11 mouse cellular contexts compared by ENCODE assay signal in the genomic region with DNA sequence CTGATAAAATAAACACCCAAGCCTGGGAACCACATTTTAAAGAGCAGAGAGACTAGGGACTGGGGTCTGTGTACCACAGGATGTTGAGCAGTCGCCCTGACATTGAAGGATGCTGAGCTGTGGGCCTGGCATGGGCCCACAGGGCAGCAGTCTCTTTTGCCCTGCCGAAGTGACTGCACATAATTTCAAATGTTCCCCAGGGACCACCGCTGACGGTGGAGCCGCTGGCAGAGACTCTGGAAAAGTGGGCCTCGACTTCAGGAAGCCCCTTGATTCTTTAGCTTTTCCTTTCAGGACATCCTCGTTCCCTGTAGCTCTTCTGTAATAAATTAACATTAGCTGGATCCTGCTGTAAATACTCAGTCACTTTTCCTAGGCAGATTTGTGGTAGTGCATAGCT. TPM values are rescaled to one million over a fixed set of nuclear protein-coding genes. Genes with fewer than 3 reads are reported as not detected.
DNase-seq lines count a peak whose midpoint lies in the region; ATAC-seq and TF ChIP-seq lines count a peak whose summit lies in the region.
"Had no signal": no experiment of that assay in that cellular context is flagged by ENCODE, and none has a peak within 500 bp of the region (broad histone marks: within the 10 kb centered on the region; RNA-seq: fewer than 3 reads in every experiment).

No protein-coding gene starts in this region.

- no peak for DNase-seq in gastrocnemius, adult 2 months
- no peak for DNase-seq in gastrocnemius, postnatal 14 days
- DNase-seq in lung, adult 2 months: no peak
- DNase-seq in heart, postnatal 0 days (ENCODE audit: low spot score): no peak
- DNase-seq in kidney, postnatal 36 days: peak; percentile 70 to 80
- DNase-seq in thymus, adult 2 months: no peak
- DNase-seq in left cerebral cortex, postnatal 36 days (ENCODE audit: low spot score in 2 of 2): no peak
- DNase-seq: cerebellum, adult 8-10 months; lung, postnatal 14 days had no signal

- H3K9me3 ChIP-seq in lung, embryonic 16.5 days (ENCODE audit: control insufficient read depth, low read length): no peaks in the 10 kb centered on the region
- H3K9me3 ChIP-seq in heart, postnatal 0 days (replicated peaks; ENCODE audit: control insufficient read depth, low read length): no peaks in the 10 kb centered on the region
- H3K9me3 ChIP-seq: midbrain, embryonic 15.5 days had no signal

- no peak overlapping the region for H3K9ac ChIP-seq in lung, embryonic 16.5 days (ENCODE audit: low read length)
- no peak overlapping the region for H3K9ac ChIP-seq in heart, postnatal 0 days (replicated peaks; ENCODE audit: low read depth, low read length)
- H3K9ac ChIP-seq: midbrain, embryonic 15.5 days had no signal

- no peak for TF ChIP-seq CTCF in gastrocnemius, adult 2 months (IDR thresholded peaks at IDR 0.05)
- TF ChIP-seq CTCF in lung, adult 2 months (IDR thresholded peaks at IDR 0.05; ENCODE audit: insufficient read depth, low read length): no peak
- TF ChIP-seq CTCF in heart, postnatal 0 days (IDR thresholded peaks at IDR 0.05; ENCODE audit: low read depth): no peak
- no peak for TF ChIP-seq CTCF in thymus, adult 2 months (IDR thresholded peaks at IDR 0.05; ENCODE audit: borderline replicate concordance, control insufficient read depth, extremely low read depth, insufficient read depth, low read length, poor library complexity)

- WGBS in lung, embryonic 16.5 days: 53% methylated on average over 7 of the region's 7 CpGs
- WGBS in lung, adult 2 months: 38% methylated on average over 7 of the region's 7 CpGs
- 43% methylated on average over 7 of the region's 7 CpGs for WGBS in heart, postnatal 0 days
- WGBS in thymus, adult 2 months: 87% methylated on average over 7 of the region's 7 CpGs

- no peak overlapping the region for H3K4me2 ChIP-seq in lung, embryonic 16.5 days (ENCODE audit: low read depth, low read length)
- no peak overlapping the region for H3K4me2 ChIP-seq in heart, postnatal 0 days (ENCODE audit: low read depth, low read length)
- H3K4me2 ChIP-seq: midbrain, embryonic 15.5 days had no signal

- H3K4me3 ChIP-seq in gastrocnemius, adult 2 months: no peak overlapping the region; the same call in 1 of the 2 replicates
- H3K4me3 ChIP-seq in lung, embryonic 16.5 days (ENCODE audit: low read length): no peak overlapping the region
- H3K4me3 ChIP-seq in lung, adult 2 months (replicated peaks; ENCODE audit: extremely low read depth, low read depth, low read length): no peak overlapping the region
- H3K4me3 ChIP-seq in heart, postnatal 0 days (ENCODE audit: low read depth, low read length): no peak overlapping the region
- no peak overlapping the region for H3K4me3 ChIP-seq in thymus, adult 2 months (ENCODE audit: control insufficient read depth, insufficient read depth, low read length)
- H3K4me3 ChIP-seq: midbrain, embryonic 15.5 days had no signal

- no peak for TF ChIP-seq POLR2A in lung, adult 2 months (IDR thresholded peaks at IDR 0.05; ENCODE audit: borderline replicate concordance, extremely low read depth, low read depth, low read length)
- TF ChIP-seq POLR2A in thymus, adult 2 months (IDR thresholded peaks at IDR 0.05; ENCODE audit: control insufficient read depth, extremely low read depth, insufficient read depth, low read length, poor library complexity): no peak

- TF ChIP-seq EP300 in heart, postnatal 0 days (IDR thresholded peaks at IDR 0.05; ENCODE audit: low read depth): no peak

- peak overlapping the region; percentile 97 for H3K27ac ChIP-seq in gastrocnemius, adult 2 months
- peak overlapping the region; percentile 6 for H3K27ac ChIP-seq in lung, embryonic 16.5 days (ENCODE audit: low read length)
- peak overlapping the region; percentile 18 for H3K27ac ChIP-seq in heart, postnatal 0 days (ENCODE audit: low read depth)
- no peak overlapping the region for H3K27ac ChIP-seq in thymus, adult 2 months (ENCODE audit: control insufficient read depth, insufficient read depth, low read length)
- H3K27ac ChIP-seq: midbrain, embryonic 15.5 days had no signal

- no peaks in the 10 kb centered on the region for H3K36me3 ChIP-seq in lung, embryonic 16.5 days (ENCODE audit: control insufficient read depth, insufficient read depth, low read length)
- H3K36me3 ChIP-seq in heart, postnatal 0 days (replicated peaks; ENCODE audit: control insufficient read depth, insufficient read depth, low read length): no peaks in the 10 kb centered on the region
- no peaks in the 10 kb centered on the region for H3K36me3 ChIP-seq in thymus, adult 2 months (ENCODE audit: control insufficient read depth, insufficient read depth, low read length)

- intact Hi-C loops in gastrocnemius, adult 2 months (cut with DNase I): no loop called here
- intact Hi-C loops in gastrocnemius, postnatal 14 days (cut with DNase I; ENCODE audit: low total_unique reads): no loop called here
- intact Hi-C loops in left cerebral cortex, postnatal 36 days (cut with DNase I): no loop called here

- no peaks in the 10 kb centered on the region for H3K27me3 ChIP-seq in lung, embryonic 16.5 days (ENCODE audit: control insufficient read depth, insufficient read depth, low read depth, low read length)
- no peaks in the 10 kb centered on the region for H3K27me3 ChIP-seq in heart, postnatal 0 days (ENCODE audit: control insufficient read depth, insufficient read depth, low read length)
- no peaks in the 10 kb centered on the region for H3K27me3 ChIP-seq in thymus, adult 2 months (ENCODE audit: control insufficient read depth, insufficient read depth, low read length)
- H3K27me3 ChIP-seq: midbrain, embryonic 15.5 days had no signal

- ATAC-seq in lung, embryonic 16.5 days (ENCODE audit: low read depth): no peak
- no peak for ATAC-seq in heart, postnatal 0 days (ENCODE audit: insufficient read depth, low read depth)
- ATAC-seq: midbrain, embryonic 15.5 days had no signal

- H3K4me1 ChIP-seq in lung, embryonic 16.5 days (replicated peaks; ENCODE audit: control insufficient read depth, insufficient read depth, low read length): peaks cover 11% of the 10 kb centered on the region
- peaks cover 37% of the 10 kb centered on the region for H3K4me1 ChIP-seq in lung, adult 2 months (ENCODE audit: control insufficient read depth, insufficient read depth, low read length)
- peaks cover 32% of the 10 kb centered on the region for H3K4me1 ChIP-seq in heart, postnatal 0 days (ENCODE audit: control insufficient read depth, insufficient read depth)
- peaks cover 11% of the 10 kb centered on the region for H3K4me1 ChIP-seq in thymus, adult 2 months (replicated peaks; ENCODE audit: control insufficient read depth, insufficient read depth, low read length)

RNA-seq across cellular contexts. Expression of gene Mrpl44, which starts 18.7 kb away (rescaled TPM):
- total RNA-seq in gastrocnemius, adult 2 months (2021): 10 to 100 TPM; 27.9 to 34.5 TPM
- 10 to 100 TPM; 35.5 to 36.4 TPM for total RNA-seq in gastrocnemius, postnatal 14 days (2021)
- polyA plus RNA-seq in lung, embryonic 16.5 days (2015; fragmentation: Nextera tagmentation; extraction: Ambion mirVana): 54.1 and 55.0 TPM in 2 replicates
- polyA plus RNA-seq in lung, adult 2 months (2012; rRNA removed): 6.2 and 9.4 TPM in 2 replicates
- 49.6 and 70.6 TPM in 2 replicates for total RNA-seq in heart, postnatal 0 days (2014; rRNA removed; ENCODE audit: low replicate concordance)
- polyA plus RNA-seq in heart, postnatal 0 days (2015; fragmentation: Nextera tagmentation; extraction: Ambion mirVana): 57.2 and 61.3 TPM in 2 replicates
- 15.1 and 16.4 TPM in 2 replicates for polyA plus RNA-seq in thymus, adult 2 months (2012; rRNA removed)
- total RNA-seq in left cerebral cortex, postnatal 36 days (2021): 10 to 100 TPM; 26.8 to 27.0 TPM

RNA-seq across cellular contexts. Expression of gene Wdfy1, which starts 18.8 kb away (rescaled TPM):
- 10 to 100 TPM; 10.9 to 11.5 TPM for total RNA-seq in gastrocnemius, adult 2 months (2021)
- 10 to 100 TPM; 10.5 to 13.5 TPM for total RNA-seq in gastrocnemius, postnatal 14 days (2021)
- 43.7 and 48.7 TPM in 2 replicates for polyA plus RNA-seq in lung, embryonic 16.5 days (2015; fragmentation: Nextera tagmentation; extraction: Ambion mirVana)
- 42.4 and 58.7 TPM in 2 replicates for polyA plus RNA-seq in lung, adult 2 months (2012; rRNA removed)
- 33.2 and 51.1 TPM in 2 replicates for total RNA-seq in heart, postnatal 0 days (2014; rRNA removed; ENCODE audit: low replicate concordance)
- polyA plus RNA-seq in heart, postnatal 0 days (2015; fragmentation: Nextera tagmentation; extraction: Ambion mirVana): 30.6 and 35.0 TPM in 2 replicates
- 23.3 and 24.4 TPM in 2 replicates for polyA plus RNA-seq in thymus, adult 2 months (2012; rRNA removed)
- total RNA-seq in left cerebral cortex, postnatal 36 days (2021): 10 to 100 TPM; 39.9 to 41.4 TPM

Comparison
In these comparisons a context has a peak if more than half of its experiments do, and no peak if none do; other contexts are left out.
1. DNase-seq: peak in kidney, postnatal 36 days (2 of 2); none in gastrocnemius, adult 2 months (single experiment), gastrocnemius, postnatal 14 days (single experiment), lung, adult 2 months (single experiment), heart, postnatal 0 days (single experiment), thymus, adult 2 months (single experiment) and left cerebral cortex, postnatal 36 days (0 of 2).